Mouse (Mus musculus) lung, postnatal 25 days (tissue): ENCODE measurements at regions not wholly inside any gene's neighbourhood (a gene's known extent, or its start where the extent isn't known, plus 50 kb on each side); places are given as distances from the start of the nearest gene placed in this dataset.
A peak's percentile ranks its signal among the peaks of the same experiment; 100 is the strongest.

Experiments used
- DNase-seq: peaks from one replicate; pipeline ENCODE4 v3.0.0; 2022; ENCODE audit warnings: low spot score

GRCm38 (mm10) chr11:20882756-20883155, 51.9 kb upstream of the Lgalsl start:
- DNase-seq, result no peak

- no peak for DNase-seq
Measured at GRCm38 (mm10) chr11:20883907-20884306, 53.1 kb upstream of the Lgalsl start.

- DNase-seq, result no peak
Measured at GRCm38 (mm10) chr11:20887044-20887443, 56.2 kb upstream of the Lgalsl start.

GRCm38 (mm10) chr11:20890479-20890878, 59.6 kb upstream of the Lgalsl start:
- DNase-seq, result no peak

- DNase-seq, result no peak
Measured at GRCm38 (mm10) chr11:20891711-20892110, 60.9 kb upstream of the Lgalsl start.

GRCm38 (mm10) chr11:20896277-20897123, 65.6 kb upstream of the Lgalsl start:
- DNase-seq, result peak; percentile 61

- DNase-seq, result no peak
Measured at GRCm38 (mm10) chr11:20897468-20897867, 66.6 kb upstream of the Lgalsl start.

GRCm38 (mm10) chr11:20898558-20898957, 67.7 kb upstream of the Lgalsl start:
- no peak for DNase-seq

- no peak for DNase-seq
Measured at GRCm38 (mm10) chr11:20899766-20900165, 68.9 kb upstream of the Lgalsl start.

- DNase-seq, result no peak
Measured at GRCm38 (mm10) chr11:20902001-20902400, 71.1 kb upstream of the Lgalsl start.

GRCm38 (mm10) chr11:20902910-20903309, 72.1 kb upstream of the Lgalsl start:
- no peak for DNase-seq

- no peak for DNase-seq
Measured at GRCm38 (mm10) chr11:20907996-20908395, 77.1 kb upstream of the Lgalsl start.

GRCm38 (mm10) chr11:20908471-20908870, 77.6 kb upstream of the Lgalsl start:
- DNase-seq, result no peak

GRCm38 (mm10) chr11:20913042-20913441, 82.2 kb upstream of the Lgalsl start:
- no peak for DNase-seq

- peak; percentile 89 for DNase-seq
Measured at GRCm38 (mm10) chr11:20913598-20914296, 82.9 kb upstream of the Lgalsl start.

- no peak for DNase-seq
Measured at GRCm38 (mm10) chr11:20914297-20914997, 83.6 kb upstream of the Lgalsl start.

GRCm38 (mm10) chr11:20915182-20915602, 84.3 kb upstream of the Lgalsl start:
- DNase-seq, result peak; percentile 79

- DNase-seq, result no peak
Measured at GRCm38 (mm10) chr11:20915687-20916432, 85.0 kb upstream of the Lgalsl start.

- peak; percentile 62 for DNase-seq
Measured at GRCm38 (mm10) chr11:20916473-20916911, 85.6 kb upstream of the Lgalsl start.

- DNase-seq, result no peak
Measured at GRCm38 (mm10) chr11:20916961-20917360, 86.1 kb upstream of the Lgalsl start.

GRCm38 (mm10) chr11:20917483-20917882, 86.6 kb upstream of the Lgalsl start:
- DNase-seq, result no peak

GRCm38 (mm10) chr11:20923115-20923514, 92.3 kb upstream of the Lgalsl start:
- DNase-seq, result no peak
